Mouse (Mus musculus): Measurements from ENCODE around the gene Slc7a15. TPM values are rescaled to one million over a fixed set of nuclear protein-coding genes. Genes with fewer than 3 reads are reported as not detected.
"Not testable (repeated sequence)": the region's sequence is repeated elsewhere in the genome, so short reads cannot be mapped to it uniquely, and the experiment has no call there.

Gene Slc7a15
- total RNA-seq, 2 experiments from 2014 or later, result not detected

GRCm38 (mm10) chr12:8571287-8571902 is 27.5 kb downstream of the Slc7a15 start:
- intact Hi-C loops (cut with DNase I); DNase-seq: not testable (repeated sequence)

DNA sequence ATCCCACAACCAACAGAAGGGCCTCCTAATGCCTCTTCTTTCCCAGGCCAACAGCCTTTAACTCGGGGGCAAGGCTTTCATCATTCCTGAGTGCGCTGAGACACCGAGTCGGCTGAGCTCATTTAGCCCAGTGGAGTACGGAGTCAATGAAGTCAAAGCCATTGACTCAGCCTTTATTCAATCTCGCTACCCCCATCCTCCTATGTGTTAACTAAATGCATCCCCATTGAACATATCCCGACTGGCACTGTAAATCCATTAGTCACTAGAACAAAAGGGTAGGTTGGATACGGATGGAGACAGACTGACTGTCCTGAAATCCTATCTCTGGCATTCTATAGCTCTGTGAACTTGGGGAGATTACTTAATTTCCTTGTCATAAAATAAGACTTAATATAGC is 36.7 kb downstream of the Slc7a15 start:
- intact Hi-C loops (cut with DNase I); DNase-seq: not testable (repeated sequence)

DNA sequence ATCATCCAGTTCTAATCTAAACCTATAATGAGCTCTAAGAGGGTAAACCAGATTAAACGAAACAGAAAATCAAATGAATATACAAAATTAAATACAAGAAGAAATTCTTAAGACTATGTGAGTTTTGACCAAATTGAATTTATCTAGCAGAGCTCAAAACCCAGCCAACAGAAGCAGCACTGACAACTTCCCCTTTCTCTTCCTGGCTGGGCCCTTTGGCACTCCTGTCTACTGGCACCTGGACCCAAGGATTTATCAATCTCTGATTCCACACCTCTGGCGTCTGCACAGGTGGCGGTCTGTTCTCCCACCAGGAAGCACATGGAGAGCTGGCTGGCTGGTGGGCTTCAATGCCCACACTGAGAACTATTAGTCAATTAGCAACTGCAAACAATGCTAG is 39.0 kb downstream of the Slc7a15 start:
- DNase-seq; intact Hi-C loops (cut with DNase I): not testable (repeated sequence)

GRCm38 (mm10) chr12:8556189-8556588 is 42.7 kb downstream of the Slc7a15 start:
- DNase-seq, result no peak
- intact Hi-C loops (cut with DNase I), result no loop called here

DNA sequence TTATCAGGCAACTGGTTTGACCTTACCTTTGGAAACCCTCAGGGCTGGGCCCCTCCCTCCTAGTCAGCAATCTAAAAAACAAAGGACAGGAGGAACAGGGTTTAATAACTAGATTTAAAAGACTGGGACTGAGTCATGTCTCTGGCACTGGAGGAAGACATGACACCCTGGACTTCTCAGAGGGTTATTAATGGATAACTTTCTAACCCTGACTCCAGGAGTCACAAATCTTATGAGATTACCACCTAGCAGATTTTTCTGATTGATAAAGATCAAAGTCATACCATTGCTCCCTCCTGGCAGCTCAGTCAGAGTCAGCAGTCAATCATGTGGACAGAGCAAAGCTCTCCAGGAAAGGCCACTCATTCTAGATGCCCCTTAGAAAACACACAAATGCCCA is 43.4 kb downstream of the Slc7a15 start:
- no peak for DNase-seq
- intact Hi-C loops (cut with DNase I), result no loop called here

GRCm38 (mm10) chr12:8547357-8547756 is 51.5 kb downstream of the Slc7a15 start:
- DNase-seq, result peak; percentile 83 to 84
- intact Hi-C loops (cut with DNase I), result loop anchor here (2.0 kb wide), 2 partner anchors 27 to 43 kb away; no protein-coding TSS in a partner anchor

DNA sequence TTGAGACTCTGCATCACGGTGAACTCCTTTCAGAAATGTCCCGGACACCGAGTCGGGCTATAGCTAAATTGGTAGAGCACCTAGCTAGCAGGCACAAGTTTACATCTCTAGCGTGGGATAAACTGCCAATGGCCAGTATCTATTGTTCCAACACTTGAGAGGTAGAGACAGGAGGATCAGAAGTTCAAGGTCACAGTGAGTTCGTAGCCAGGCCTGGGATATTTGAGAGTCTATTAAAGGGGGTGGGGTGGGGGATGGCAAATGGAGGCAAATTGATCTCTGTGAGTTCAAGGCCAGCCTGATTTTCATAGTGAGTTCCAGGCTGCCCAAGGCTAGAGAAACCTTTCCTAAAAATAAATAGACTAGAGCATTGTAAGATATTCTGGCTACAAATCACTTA is 52.1 kb downstream of the Slc7a15 start:
- no peak for DNase-seq
- intact Hi-C loops (cut with DNase I), result loop anchor here (1.0 to 2.0 kb wide), 3 partner anchors 26 to 226 kb away; no protein-coding TSS in a partner anchor

DNA sequence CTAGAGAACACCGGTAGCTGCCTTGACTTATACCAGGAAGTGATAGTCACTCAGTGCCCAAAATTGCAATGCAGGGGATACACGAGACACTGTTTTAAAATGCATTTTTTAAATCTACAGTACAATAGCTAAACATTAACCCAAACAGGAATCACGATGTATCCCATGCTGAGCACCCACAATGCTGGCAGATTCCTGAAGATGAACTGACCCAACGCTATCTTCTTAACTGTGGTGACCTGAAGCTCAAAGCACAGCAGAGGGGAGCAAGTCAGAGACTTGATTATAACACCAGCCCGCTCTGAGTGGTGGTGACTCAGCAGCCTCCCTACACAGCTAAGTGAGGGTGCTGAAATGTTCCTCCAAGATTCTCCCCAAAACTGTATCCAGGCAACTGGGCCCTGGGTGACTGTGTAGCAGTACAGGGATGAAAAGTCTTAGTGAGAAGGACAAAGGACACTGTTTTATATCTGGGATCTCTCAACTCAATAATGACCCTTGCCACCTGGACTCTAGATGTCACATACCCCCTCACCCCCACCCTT is 53.7 kb downstream of the Slc7a15 start:
- intact Hi-C loops (cut with DNase I), result no loop called here
- DNase-seq, result no peak

DNA sequence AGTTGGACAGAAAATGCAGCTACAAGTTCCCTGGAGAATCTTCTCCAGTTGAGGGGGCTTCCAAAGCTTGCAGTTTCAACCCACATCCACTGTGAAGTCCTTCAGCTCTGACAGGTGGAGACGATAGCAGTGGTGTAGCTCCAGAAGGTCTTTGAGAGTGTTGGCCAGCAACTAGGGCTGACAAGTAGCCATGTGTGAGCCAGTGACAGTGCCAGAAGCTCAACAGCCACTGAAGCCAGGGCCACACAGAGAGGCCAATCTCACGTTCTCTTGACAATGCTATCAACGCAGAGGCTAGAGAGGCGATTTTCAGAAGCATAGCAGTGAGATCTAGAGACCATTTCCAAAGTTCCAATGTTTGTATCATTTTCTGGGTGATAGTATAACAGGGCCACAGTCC is 56.5 kb downstream of the Slc7a15 start:
- intact Hi-C loops (cut with DNase I), result no loop called here
- no peak for DNase-seq

DNA sequence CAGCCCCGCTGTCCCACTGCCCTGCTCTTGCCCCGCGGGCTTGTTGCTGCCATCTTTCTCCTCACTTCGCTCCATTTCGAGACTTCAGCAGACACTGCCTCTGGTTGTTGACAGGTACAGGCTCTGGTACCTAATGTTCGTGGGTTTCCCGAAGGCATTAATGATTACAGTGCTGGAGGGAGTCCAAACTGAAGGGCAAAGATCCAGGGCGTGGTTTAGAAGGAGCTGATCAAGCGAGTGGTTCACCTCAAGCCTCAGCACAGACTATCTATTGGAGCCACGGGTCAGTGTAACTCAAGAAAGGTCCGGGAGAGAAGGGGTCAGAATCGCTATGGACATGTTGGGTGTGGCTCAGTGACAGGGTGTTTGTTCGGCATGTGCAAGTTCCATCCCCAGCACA is 59.4 kb downstream of the Slc7a15 start:
- DNase-seq, result no peak
- intact Hi-C loops (cut with DNase I), result no loop called here

DNA sequence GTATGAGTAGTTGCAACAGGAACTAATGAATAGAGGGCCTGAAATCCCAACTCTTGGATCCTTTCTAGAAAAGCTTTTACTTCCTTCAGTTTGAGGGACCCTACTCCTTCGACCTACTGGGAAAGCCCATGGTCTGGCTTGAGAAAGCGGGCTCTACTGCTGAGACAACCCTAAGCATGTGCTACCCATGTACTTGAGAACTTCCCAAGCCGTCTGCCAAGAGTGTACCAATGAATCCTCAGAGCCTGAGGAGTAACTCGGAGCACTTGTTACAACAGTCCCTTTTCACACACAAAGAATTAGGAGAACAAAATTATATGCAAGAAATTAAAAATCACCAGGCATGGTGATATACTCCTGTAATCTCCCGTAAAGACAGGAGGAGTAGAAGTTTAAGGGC is 61.6 kb downstream of the Slc7a15 start:
- intact Hi-C loops (cut with DNase I), result no loop called here

GRCm38 (mm10) chr12:8536221-8536965 is 62.5 kb downstream of the Slc7a15 start:
- intact Hi-C loops (cut with DNase I), result no loop called here
- peak; percentile 10 to 22 for DNase-seq

More for the DNA sequence above, 61.6 kb downstream of the Slc7a15 start:
- DNase-seq, result no peak

DNA sequence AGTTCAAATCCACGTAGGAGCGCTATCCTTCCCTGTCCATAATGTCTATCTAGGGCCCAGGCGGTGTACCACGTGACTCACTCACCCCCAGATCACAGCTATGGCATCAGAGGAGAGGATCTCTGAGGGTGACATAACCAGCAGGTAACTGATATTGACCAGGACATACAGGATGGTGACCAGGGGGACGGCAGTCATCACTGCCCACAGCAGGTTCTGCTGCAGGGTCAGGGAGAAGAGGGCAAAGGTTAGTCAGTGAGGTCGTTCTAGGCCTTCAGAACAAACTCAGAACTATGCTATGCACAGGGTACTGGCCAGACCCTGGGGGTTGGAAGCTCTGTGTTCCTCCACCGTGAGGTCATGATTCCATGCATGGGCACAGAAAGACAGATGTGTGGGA is 63.3 kb downstream of the Slc7a15 start:
- DNase-seq, result no peak
- intact Hi-C loops (cut with DNase I), result no loop called here

DNA sequence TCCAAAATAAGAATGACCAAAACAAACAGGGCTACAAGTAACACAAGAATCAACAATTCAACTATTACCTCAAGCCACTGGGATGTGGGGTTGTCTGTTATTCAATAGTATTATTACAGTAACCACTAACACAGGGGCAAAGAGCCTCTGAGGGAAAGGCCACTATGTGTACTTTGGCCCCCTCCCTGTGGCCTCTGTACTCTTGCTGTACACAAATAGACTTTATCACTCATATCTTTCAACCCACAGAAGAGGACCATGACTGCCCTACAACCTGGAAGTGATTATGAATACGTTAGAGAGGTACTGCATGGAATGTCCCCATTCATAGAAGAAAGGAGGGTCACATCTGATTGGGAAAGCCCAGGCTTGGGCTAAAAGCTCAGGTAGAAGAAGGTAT is 64.0 kb downstream of the Slc7a15 start:
- intact Hi-C loops (cut with DNase I), result no loop called here
- no peak for DNase-seq

DNA sequence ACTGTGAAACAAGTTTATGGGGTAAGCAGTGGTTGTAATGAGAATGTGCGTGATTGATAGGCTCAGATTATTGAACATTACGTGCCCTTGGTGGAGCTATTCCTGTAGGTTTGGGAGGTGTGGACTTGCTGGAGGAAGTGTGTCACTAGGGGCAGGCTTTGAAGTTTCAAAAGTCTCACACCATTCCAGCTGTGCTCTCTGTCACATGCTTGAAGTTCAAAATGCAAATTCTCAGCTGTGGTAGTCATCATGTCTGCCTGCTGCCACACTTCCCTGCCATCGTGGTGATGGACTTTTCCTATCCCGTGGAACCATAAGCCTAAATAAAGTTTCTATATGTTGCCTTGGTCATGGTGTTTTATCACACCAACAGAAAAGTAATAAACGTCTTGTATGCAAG is 71.1 kb downstream of the Slc7a15 start:
- DNase-seq, result no peak
- intact Hi-C loops (cut with DNase I), result no loop called here

DNA sequence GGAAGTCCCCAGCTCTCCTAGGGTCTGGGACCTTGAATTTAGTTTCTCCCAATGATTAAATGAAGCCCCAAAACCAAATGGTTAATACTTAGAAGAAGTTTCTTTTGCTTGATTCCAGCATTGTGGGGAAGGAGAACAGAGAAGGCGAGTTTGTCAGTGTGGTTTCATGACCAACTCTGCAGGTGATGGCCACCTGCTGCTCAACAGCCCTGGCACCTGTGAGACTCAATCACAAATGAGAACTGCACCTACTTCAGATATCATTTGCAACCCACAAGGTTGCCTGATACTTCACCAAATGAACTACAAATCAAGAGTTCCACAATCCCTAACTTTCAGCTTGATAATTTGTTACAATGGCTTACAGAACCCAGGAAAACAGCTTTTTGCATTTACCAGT is 71.7 kb downstream of the Slc7a15 start:
- no peak for DNase-seq
- intact Hi-C loops (cut with DNase I), result no loop called here

DNA sequence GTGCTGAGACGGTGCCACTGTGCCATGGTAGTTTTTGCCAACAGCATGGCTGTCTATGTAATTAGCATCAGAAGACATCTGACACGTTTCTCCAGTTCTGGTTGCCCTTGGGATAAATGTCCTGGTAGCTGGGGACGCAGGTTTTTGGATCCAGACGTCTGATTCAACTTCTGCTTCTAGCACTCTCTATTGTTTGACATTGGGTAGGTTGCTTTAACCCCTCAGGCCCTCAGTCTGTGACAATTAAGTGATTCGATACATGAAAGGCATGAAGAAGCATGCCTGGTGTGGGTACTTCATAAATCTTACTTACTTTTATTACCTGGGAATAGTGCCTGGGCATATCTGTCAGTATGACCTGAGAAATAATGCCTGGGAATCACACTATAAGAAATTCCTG is 74.8 kb downstream of the Slc7a15 start:
- intact Hi-C loops (cut with DNase I), result no loop called here
- DNase-seq, result no peak

DNA sequence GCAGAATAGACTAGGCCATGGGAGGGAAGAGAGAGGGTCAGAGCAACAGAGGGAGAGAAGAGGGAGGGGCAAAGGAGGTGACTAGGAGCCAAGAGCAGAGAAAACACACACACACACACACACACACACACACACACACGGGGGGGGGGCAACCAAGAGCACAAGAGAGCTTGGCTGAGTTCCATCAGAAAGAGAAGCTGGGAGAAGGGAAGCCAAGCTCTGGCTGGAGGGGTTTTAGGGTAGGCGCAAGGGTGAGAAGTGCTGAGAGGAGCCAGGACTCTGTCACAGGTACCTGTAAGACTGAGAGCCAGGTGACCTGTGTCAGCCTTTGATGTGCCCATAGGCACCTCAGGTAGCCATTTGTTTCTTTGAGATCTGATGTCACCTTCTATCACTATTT is 76.2 kb downstream of the Slc7a15 start:
- intact Hi-C loops (cut with DNase I), result no loop called here
- DNase-seq, result no peak

DNA sequence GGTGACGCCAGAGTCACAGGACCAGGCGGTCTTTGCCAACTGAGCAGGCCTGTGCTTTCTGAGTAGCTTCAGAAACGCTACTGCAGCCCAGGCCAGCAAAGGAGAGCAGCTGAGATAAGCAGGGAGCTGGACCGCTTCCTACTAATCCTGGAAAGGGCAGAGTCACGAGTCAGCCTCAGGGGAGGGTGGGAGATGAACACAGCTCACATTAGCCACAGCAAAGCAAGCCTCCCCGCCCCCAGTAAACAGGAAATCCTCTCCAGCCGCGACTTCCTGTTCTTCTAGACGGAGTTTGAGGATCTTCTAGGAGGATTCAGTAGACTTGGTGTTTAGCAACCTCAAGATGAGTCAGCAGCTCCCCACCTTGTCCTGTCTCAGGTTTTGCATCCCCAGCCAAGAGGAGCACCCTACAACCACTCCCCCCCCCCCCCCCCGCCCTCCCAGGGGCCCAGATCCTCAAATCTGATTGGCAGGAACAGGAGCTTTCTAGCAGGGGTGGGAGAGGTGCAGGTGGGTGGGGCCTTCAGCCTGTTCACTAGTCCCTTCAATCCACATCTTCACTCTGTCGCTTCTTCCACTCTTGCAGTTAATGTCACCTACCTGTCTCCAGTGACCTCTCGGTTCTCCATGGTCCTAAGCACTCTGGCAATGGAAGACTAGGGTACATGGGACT is 77.4 kb downstream of the Slc7a15 start:
- DNase-seq, result peak; percentile 91 to 94
- intact Hi-C loops (cut with DNase I), result loop anchor here (2.0 kb wide), 1 partner anchor 25 kb away; no protein-coding TSS in a partner anchor

DNA sequence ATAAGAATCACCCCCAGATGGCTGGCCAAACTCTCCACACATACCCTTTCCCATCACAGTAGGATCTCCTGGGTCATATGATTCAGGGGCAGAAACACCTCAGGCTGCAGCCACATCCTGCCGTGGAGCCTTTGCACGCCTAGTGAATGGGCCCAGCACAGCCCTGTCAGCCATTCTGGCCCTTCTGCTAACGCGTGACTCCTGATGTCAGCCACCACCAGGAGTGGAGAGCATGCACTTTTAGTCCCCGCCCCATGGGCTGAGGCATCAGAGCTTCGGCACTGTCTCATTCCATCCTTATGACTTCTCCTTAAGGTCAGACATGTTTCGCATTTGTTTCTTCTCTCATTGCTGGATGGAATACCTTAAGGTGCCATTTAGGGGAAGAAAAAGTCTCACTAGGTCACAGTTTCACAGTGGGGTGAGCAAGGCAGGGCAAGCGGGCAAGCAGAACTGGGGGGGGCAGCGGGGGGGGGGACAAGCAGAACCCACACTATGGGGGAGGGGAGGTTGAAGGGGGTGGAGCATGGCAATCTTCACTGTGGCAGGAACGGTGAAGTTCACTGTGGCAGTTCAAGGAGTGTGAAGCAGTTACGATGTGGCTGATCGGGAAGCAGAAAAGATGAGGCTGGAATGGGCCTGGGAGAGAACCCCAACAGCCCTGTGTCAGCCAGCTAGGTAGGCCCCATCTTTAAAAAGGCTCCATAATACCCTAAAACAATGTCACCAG is 79.3 kb downstream of the Slc7a15 start:
- intact Hi-C loops (cut with DNase I), result loop anchor here (2.0 kb wide), 1 partner anchor 27 kb away; no protein-coding TSS in a partner anchor

More for the DNA sequence above, 79.3 kb downstream of the Slc7a15 start:
- DNase-seq, result peak; percentile 27 to 41

All from heart, postnatal 10 days (tissue).